Mouse (Mus musculus): ENCODE measurements around the gene Muc1. TPM values are rescaled to one million over a fixed set of nuclear protein-coding genes. Genes with fewer than 3 reads are reported as not detected.

Gene Muc1
- polyA plus RNA-seq, 1 experiment from 2014 or later = 1.6 TPM

DNA sequence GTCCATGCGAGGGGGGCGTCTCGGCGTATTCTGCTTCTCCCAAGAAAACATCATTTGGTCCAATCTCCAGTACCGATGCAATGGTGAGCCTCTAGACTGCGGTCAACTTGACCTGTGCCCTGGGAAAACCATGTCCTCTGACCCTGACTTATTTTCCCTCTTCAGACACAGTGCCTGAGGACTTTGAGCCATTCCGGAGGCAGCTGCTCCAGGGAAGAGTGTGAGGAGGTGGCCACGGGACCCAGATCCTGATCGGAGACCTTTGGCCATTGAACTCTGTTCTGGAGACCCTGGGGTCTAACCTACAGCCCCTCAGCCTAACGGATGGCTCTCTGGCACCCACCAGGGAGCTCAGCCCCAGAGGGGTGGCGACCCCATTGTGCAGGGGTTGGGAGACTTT lies 2.5 kb upstream of the Muc1 start:
- H3K4me3 ChIP-seq = peak overlapping the region; percentile 55; the same call in 1 of the 2 replicates
- peaks cover 32% of the 10 kb centered on the region for H3K27me3 ChIP-seq
- H3K9ac ChIP-seq = no peak overlapping the region
- H3K27ac ChIP-seq = no peak overlapping the region
- H3K4me1 ChIP-seq (replicated peaks) = peaks cover 17% of the 10 kb centered on the region
- no peaks in the 10 kb centered on the region for H3K9me3 ChIP-seq (replicated peaks)
- H3K36me3 ChIP-seq = no peaks in the 10 kb centered on the region
- peak overlapping the region; percentile 17; the same call in 1 of the 2 replicates for H3K4me2 ChIP-seq
- no peak for ATAC-seq (replicated peaks; ENCODE audit: insufficient number of reproducible peaks, insufficient read depth, low FRiP score, low read depth)
- WGBS = 60% methylated on average over 11 of the region's 11 CpGs

GRCm38 (mm10) chr3:89226900-89227299 lies 2.0 kb upstream of the Muc1 start, which contains the start of gene Mtx1:
Gene Mtx1, minus strand, starts transcription at chr3:89227088.
- 10% methylated on average over 20 of the region's 21 CpGs for WGBS
- H3K4me3 ChIP-seq = peak within 1 kb of the TSS; percentile 55
- peak within 1 kb of the TSS; percentile 56 for H3K27ac ChIP-seq
- H3K4me2 ChIP-seq = peak within 1 kb of the TSS; percentile 66
- 0 out of 2 replicates have a peak within 1 kb of the TSS, but pooled peaks have one; percentile 26 for H3K9ac ChIP-seq
- ATAC-seq (replicated peaks; ENCODE audit: insufficient number of reproducible peaks, insufficient read depth, low FRiP score, low read depth) = peak; percentile 1; the same call in 1 of the 2 replicates
- H3K27me3 ChIP-seq = peaks cover 32% of the 10 kb centered on the region
- H3K9me3 ChIP-seq (replicated peaks) = no peaks in the 10 kb centered on the region
- no peaks in the 10 kb centered on the region for H3K36me3 ChIP-seq
- peaks cover 17% of the 10 kb centered on the region for H3K4me1 ChIP-seq (replicated peaks)

GRCm38 (mm10) chr3:89227307-89228179 lies 1.3 kb upstream of the Muc1 start:
- Histone ChIP-seq H3K27me3 (peaks cover 32% of the 10 kb centered on the region), H3K4me1 (replicated peaks) (peaks cover 17% of the 10 kb centered on the region)

DNA sequence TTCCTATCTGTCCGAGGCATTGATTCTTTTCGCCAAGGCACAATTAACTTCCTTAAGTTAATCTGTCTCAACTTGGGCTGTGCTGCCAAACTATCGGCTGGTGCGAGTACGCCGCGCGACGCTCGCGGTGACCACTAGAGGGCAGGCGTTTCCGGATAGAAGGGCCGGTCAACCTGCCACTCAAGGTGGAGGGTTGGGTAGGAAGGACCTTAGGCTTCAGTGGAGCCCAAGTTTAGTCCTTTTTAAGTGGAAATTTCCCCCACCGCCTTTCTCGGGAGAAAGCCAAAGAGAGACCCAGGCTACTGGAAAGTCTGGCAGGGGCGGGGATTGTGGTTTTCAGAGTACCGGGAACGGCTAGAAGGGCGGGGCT lies 692 bp upstream of the Muc1 start:
- ATAC-seq (replicated peaks; ENCODE audit: insufficient number of reproducible peaks, insufficient read depth, low FRiP score, low read depth) = peak; percentile 63
- no peaks in the 10 kb centered on the region for H3K9me3 ChIP-seq (replicated peaks)
- H3K9ac ChIP-seq = peak overlapping the region; percentile 56; the same call in 1 of the 2 replicates
- H3K27me3 ChIP-seq = peaks cover 32% of the 10 kb centered on the region
- H3K4me2 ChIP-seq = peak overlapping the region; percentile 66
- H3K4me1 ChIP-seq (replicated peaks) = peaks cover 22% of the 10 kb centered on the region
- under 1% methylated on average over 20 of the region's 20 CpGs for WGBS
- no peaks in the 10 kb centered on the region for H3K36me3 ChIP-seq
- H3K27ac ChIP-seq = peak overlapping the region; percentile 56
- H3K4me3 ChIP-seq = peak overlapping the region; percentile 55

More at GRCm38 (mm10) chr3:89227307-89228179, 1.3 kb upstream of the Muc1 start:
- 4% methylated on average over 41 of the region's 41 CpGs for WGBS
- Histone ChIP-seq H3K4me2 (peak overlapping the region; percentile 66), H3K4me3 (peak overlapping the region; percentile 55), H3K27ac (peak overlapping the region; percentile 56), H3K9ac (0 out of 2 replicates have a peak overlapping the region, but pooled peaks have one; percentile 26), H3K36me3 (no peaks in the 10 kb centered on the region), H3K9me3 (replicated peaks) (no peaks in the 10 kb centered on the region)
- peak; percentile 74 for ATAC-seq (replicated peaks; ENCODE audit: insufficient number of reproducible peaks, insufficient read depth, low FRiP score, low read depth)

- no peak for ATAC-seq (replicated peaks; ENCODE audit: insufficient number of reproducible peaks, insufficient read depth, low FRiP score, low read depth)
- Histone ChIP-seq H3K27ac (no peak overlapping the region), H3K9me3 (replicated peaks) (no peaks in the 10 kb centered on the region), H3K4me3 (no peak overlapping the region), H3K4me2 (0 out of 2 replicates have a peak overlapping the region, but pooled peaks have one; percentile 66), H3K4me1 (replicated peaks) (peaks cover 33% of the 10 kb centered on the region), H3K27me3 (peaks cover 32% of the 10 kb centered on the region), H3K36me3 (no peaks in the 10 kb centered on the region), H3K9ac (no peak overlapping the region)
- WGBS = 59% methylated on average over 4 of the region's 4 CpGs
Measured at GRCm38 (mm10) chr3:89229276-89229675, 419 bp downstream of the Muc1 start.

GRCm38 (mm10) chr3:89230561-89230960 lies 1.7 kb downstream of the Muc1 start:
- no peaks in the 10 kb centered on the region for H3K9me3 ChIP-seq (replicated peaks)
- H3K9ac ChIP-seq = no peak overlapping the region
- H3K4me1 ChIP-seq (replicated peaks) = peaks cover 33% of the 10 kb centered on the region
- WGBS = 71% methylated on average over 2 of the region's 2 CpGs
- H3K27me3 ChIP-seq = peaks cover 32% of the 10 kb centered on the region
- no peak for ATAC-seq (replicated peaks; ENCODE audit: insufficient number of reproducible peaks, insufficient read depth, low FRiP score, low read depth)
- no peak overlapping the region for H3K4me3 ChIP-seq
- H3K4me2 ChIP-seq = no peak overlapping the region
- H3K27ac ChIP-seq = no peak overlapping the region
- H3K36me3 ChIP-seq = no peaks in the 10 kb centered on the region

GRCm38 (mm10) chr3:89231345-89231744 lies 2.5 kb downstream of the Muc1 start:
- Histone ChIP-seq H3K27ac (no peak overlapping the region), H3K27me3 (peaks cover 25% of the 10 kb centered on the region), H3K4me3 (no peak overlapping the region), H3K36me3 (no peaks in the 10 kb centered on the region), H3K9ac (no peak overlapping the region), H3K9me3 (replicated peaks) (no peaks in the 10 kb centered on the region), H3K4me2 (no peak overlapping the region), H3K4me1 (replicated peaks) (peaks cover 33% of the 10 kb centered on the region)
- 48% methylated on average over 7 of the region's 7 CpGs for WGBS
- ATAC-seq (replicated peaks; ENCODE audit: insufficient number of reproducible peaks, insufficient read depth, low FRiP score, low read depth) = no peak

GRCm38 (mm10) chr3:89231772-89232275 lies 3.0 kb downstream of the Muc1 start:
- H3K27ac ChIP-seq = no peak overlapping the region
- no peak overlapping the region for H3K9ac ChIP-seq
- no peaks in the 10 kb centered on the region for H3K9me3 ChIP-seq (replicated peaks)
- 72% methylated on average over 16 of the region's 16 CpGs for WGBS
- H3K4me3 ChIP-seq = no peak overlapping the region
- no peak for ATAC-seq (replicated peaks; ENCODE audit: insufficient number of reproducible peaks, insufficient read depth, low FRiP score, low read depth)
- peaks cover 31% of the 10 kb centered on the region for H3K4me1 ChIP-seq (replicated peaks)
- H3K27me3 ChIP-seq = peaks cover 23% of the 10 kb centered on the region
- no peak overlapping the region for H3K4me2 ChIP-seq
- no peaks in the 10 kb centered on the region for H3K36me3 ChIP-seq

- WGBS = 70% methylated on average over 6 of the region's 6 CpGs
- Histone ChIP-seq H3K4me1 (replicated peaks) (peaks cover 24% of the 10 kb centered on the region), H3K27ac (no peak overlapping the region), H3K36me3 (no peaks in the 10 kb centered on the region), H3K27me3 (peaks cover 23% of the 10 kb centered on the region), H3K4me3 (no peak overlapping the region), H3K4me2 (no peak overlapping the region), H3K9ac (no peak overlapping the region), H3K9me3 (replicated peaks) (no peaks in the 10 kb centered on the region)
- ATAC-seq (replicated peaks; ENCODE audit: insufficient number of reproducible peaks, insufficient read depth, low FRiP score, low read depth) = no peak
Measured at GRCm38 (mm10) chr3:89232614-89233013, 3.8 kb downstream of the Muc1 start.

DNA sequence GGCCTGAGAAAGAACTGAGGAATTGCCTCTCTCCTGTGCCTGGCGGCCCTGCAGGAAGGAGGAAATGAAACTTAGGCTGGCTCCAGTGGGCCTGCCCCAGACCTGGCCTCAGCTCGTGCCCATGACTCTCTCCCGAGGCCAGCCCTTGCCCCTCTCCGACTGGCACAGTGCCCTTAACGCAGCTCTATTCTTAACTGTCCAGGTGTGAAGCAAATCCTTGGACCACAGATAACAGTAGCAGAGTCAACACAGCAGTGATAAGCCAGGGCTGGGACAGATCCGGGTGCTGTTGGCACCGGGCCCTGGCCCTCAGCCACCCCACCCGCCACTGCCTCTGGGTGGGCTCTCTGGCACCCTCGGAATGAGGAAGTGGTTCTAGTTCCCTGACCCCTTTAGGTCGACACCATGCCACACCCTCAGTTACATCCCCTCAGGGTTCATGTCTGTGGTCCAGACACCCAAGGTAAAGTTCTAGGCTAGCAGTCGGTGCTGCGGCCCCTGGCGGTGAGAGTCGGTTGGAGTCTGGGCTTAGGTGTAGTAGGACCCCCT lies 4.8 kb downstream of the Muc1 start:
- Histone ChIP-seq H3K27ac (peak overlapping the region; percentile 55), H3K9ac (no peak overlapping the region), H3K4me2 (peak overlapping the region; percentile 19), H3K4me3 (no peak overlapping the region), H3K4me1 (replicated peaks) (peaks cover 16% of the 10 kb centered on the region), H3K36me3 (no peaks in the 10 kb centered on the region), H3K27me3 (peaks cover 26% of the 10 kb centered on the region), H3K9me3 (replicated peaks) (no peaks in the 10 kb centered on the region)
- ATAC-seq (replicated peaks; ENCODE audit: insufficient number of reproducible peaks, insufficient read depth, low FRiP score, low read depth) = peak; percentile 54; the same call in 1 of the 2 replicates
- WGBS = 41% methylated on average over 14 of the region's 14 CpGs

GRCm38 (mm10) chr3:89236516-89236915 lies 7.7 kb downstream of the Muc1 start:
- Histone ChIP-seq H3K4me2 (no peak overlapping the region), H3K9ac (no peak overlapping the region), H3K27ac (no peak overlapping the region), H3K4me3 (no peak overlapping the region), H3K36me3 (no peaks in the 10 kb centered on the region), H3K4me1 (replicated peaks) (peaks cover 16% of the 10 kb centered on the region), H3K27me3 (peaks cover 11% of the 10 kb centered on the region), H3K9me3 (replicated peaks) (no peaks in the 10 kb centered on the region)
- ATAC-seq (replicated peaks; ENCODE audit: insufficient number of reproducible peaks, insufficient read depth, low FRiP score, low read depth) = no peak
- 86% methylated on average over 10 of the region's 10 CpGs for WGBS

All from heart, embryonic 15.5 days (tissue).